Comparison of ENCODE assay signal across 8 mouse cellular contexts in genomic region chr11:97689861-97690260, GRCm38 (mm10). TPM values are rescaled to one million over a fixed set of nuclear protein-coding genes. Genes with fewer than 3 reads are reported as not detected.
DNase-seq lines count a peak whose midpoint lies in the region; ATAC-seq and TF ChIP-seq lines count a peak whose summit lies in the region.
"Had no signal": no experiment of that assay in that cellular context is flagged by ENCODE, and none has a peak within 500 bp of the region (broad histone marks: within the 10 kb centered on the region; RNA-seq: fewer than 3 reads in every experiment).

No protein-coding gene starts in this region.

- H3K9me3 ChIP-seq in intestine, embryonic 14.5 days (ENCODE audit: control insufficient read depth, low read length), result no peaks in the 10 kb centered on the region
- H3K9me3 ChIP-seq in intestine, embryonic 15.5 days, result no peaks in the 10 kb centered on the region
- no peaks in the 10 kb centered on the region for H3K9me3 ChIP-seq in MEL (replicated peaks; ENCODE audit: insufficient read depth, low read length)
- no peaks in the 10 kb centered on the region for H3K9me3 ChIP-seq in embryonic facial prominence, embryonic 14.5 days (ENCODE audit: control insufficient read depth, low read length)
- H3K9me3 ChIP-seq in liver, embryonic 14.5 days (ENCODE audit: control insufficient read depth, low read length), result no peaks in the 10 kb centered on the region
- H3K9me3 ChIP-seq: liver, embryonic 15.5 days had no signal

- TF ChIP-seq POLR2A in MEL (IDR thresholded peaks at IDR 0.05; ENCODE audit: control insufficient read depth in 1 of 2, insufficient read depth in 1 of 2, low read depth in 1 of 2, low read length in 2 of 2, poor library complexity in 1 of 2), result no peak

- no peak overlapping the region for H3K9ac ChIP-seq in intestine, embryonic 14.5 days (ENCODE audit: low read length)
- no peak overlapping the region for H3K9ac ChIP-seq in intestine, embryonic 15.5 days
- H3K9ac ChIP-seq in MEL (ENCODE audit: control insufficient read depth, low read depth, low read length, poor library complexity, severe bottlenecking), result no peak overlapping the region
- H3K9ac ChIP-seq in embryonic facial prominence, embryonic 14.5 days (ENCODE audit: low read depth, low read length), result no peak overlapping the region
- H3K9ac ChIP-seq in liver, embryonic 14.5 days (replicated peaks), result no peak overlapping the region
- H3K9ac ChIP-seq: liver, embryonic 15.5 days had no signal

- H3K4me2 ChIP-seq in intestine, embryonic 14.5 days (ENCODE audit: low read length), result no peak overlapping the region
- H3K4me2 ChIP-seq in intestine, embryonic 15.5 days (replicated peaks), result no peak overlapping the region
- no peak overlapping the region for H3K4me2 ChIP-seq in embryonic facial prominence, embryonic 14.5 days (ENCODE audit: low read depth, low read length)
- no peak overlapping the region for H3K4me2 ChIP-seq in liver, embryonic 14.5 days (ENCODE audit: low read depth)
- H3K4me2 ChIP-seq: liver, embryonic 15.5 days had no signal

- DNase-seq in intestine, embryonic 14.5 days (ENCODE audit: low spot score), result peak; percentile 88
- DNase-seq in B cell, adult 2 months, result peak; percentile 84 to 85
- peak; percentile 72 for DNase-seq in MEL (ENCODE audit: low read depth, low spot score)
- DNase-seq in embryonic facial prominence, embryonic 14.5 days (ENCODE audit: low spot score), result peak; percentile 52
- no peak for DNase-seq in liver, embryonic 14.5 days (ENCODE audit: low read depth in 3 of 3, low spot score in 3 of 3)
- DNase-seq in spleen, postnatal 10 days (ENCODE audit: low spot score in 2 of 2), result peak; percentile 65 to 79

- 30% methylated on average over 10 of the region's 10 CpGs for WGBS in intestine, embryonic 14.5 days
- WGBS in intestine, embryonic 15.5 days, result 30% methylated on average over 10 of the region's 10 CpGs
- 23% methylated on average over 10 of the region's 10 CpGs for WGBS in embryonic facial prominence, embryonic 14.5 days
- WGBS in liver, embryonic 14.5 days (ENCODE audit: insufficient replicate concordance), result 22% methylated on average over 10 of the region's 10 CpGs

- peaks cover 20% of the 10 kb centered on the region for H3K4me1 ChIP-seq in intestine, embryonic 14.5 days (replicated peaks; ENCODE audit: control insufficient read depth, insufficient read depth, low read length)
- peaks cover 36% of the 10 kb centered on the region for H3K4me1 ChIP-seq in intestine, embryonic 15.5 days (replicated peaks)
- peaks cover 0 to 7% of the 10 kb centered on the region in 2 experiments; a peak in 1 of 4 replicates for H3K4me1 ChIP-seq in MEL (ENCODE audit: control insufficient read depth in 1 of 2, insufficient read depth in 2 of 2, low read length in 2 of 2)
- H3K4me1 ChIP-seq in embryonic facial prominence, embryonic 14.5 days (ENCODE audit: control insufficient read depth, insufficient read depth, low read length), result peaks cover 8% of the 10 kb centered on the region; the same call in 1 of the 2 replicates
- peaks cover 0 to 6% of the 10 kb centered on the region in 2 experiments; a peak in 1 of 4 replicates for H3K4me1 ChIP-seq in liver, embryonic 14.5 days (replicated peaks; ENCODE audit: control insufficient read depth in 2 of 2, insufficient read depth in 2 of 2, low read length in 1 of 2)

- no peaks in the 10 kb centered on the region for H3K27me3 ChIP-seq in intestine, embryonic 14.5 days (replicated peaks; ENCODE audit: control insufficient read depth, insufficient read depth, low read length)
- no peaks in the 10 kb centered on the region for H3K27me3 ChIP-seq in intestine, embryonic 15.5 days (replicated peaks)
- no peaks in the 10 kb centered on the region for H3K27me3 ChIP-seq in MEL (ENCODE audit: control insufficient read depth in 1 of 2, insufficient read depth in 2 of 2, low read length in 2 of 2)
- no peaks in the 10 kb centered on the region for H3K27me3 ChIP-seq in embryonic facial prominence, embryonic 14.5 days (replicated peaks; ENCODE audit: control insufficient read depth, insufficient read depth, low read length)
- no peaks in the 10 kb centered on the region for H3K27me3 ChIP-seq in liver, embryonic 14.5 days (ENCODE audit: control insufficient read depth, insufficient read depth, low read length)

- ATAC-seq in intestine, embryonic 14.5 days (replicated peaks; ENCODE audit: low FRiP score, low TSS enrichment, low read depth), result no peak
- ATAC-seq in intestine, embryonic 15.5 days, result no peak
- ATAC-seq in embryonic facial prominence, embryonic 14.5 days (ENCODE audit: low read depth), result no peak
- ATAC-seq in liver, embryonic 14.5 days (ENCODE audit: insufficient read depth), result no peak

- peaks cover 53% of the 10 kb centered on the region for H3K36me3 ChIP-seq in intestine, embryonic 14.5 days (ENCODE audit: control insufficient read depth, insufficient read depth, low read length)
- peaks cover 23% of the 10 kb centered on the region for H3K36me3 ChIP-seq in intestine, embryonic 15.5 days
- peaks cover 1 to 2% of the 10 kb centered on the region in 2 experiments; a peak in 1 of 4 replicates for H3K36me3 ChIP-seq in MEL (ENCODE audit: control insufficient read depth in 1 of 2, insufficient read depth in 2 of 2, low read length in 2 of 2)
- peaks cover 53% of the 10 kb centered on the region for H3K36me3 ChIP-seq in embryonic facial prominence, embryonic 14.5 days (ENCODE audit: control insufficient read depth, insufficient read depth, low read length)
- no peaks in the 10 kb centered on the region for H3K36me3 ChIP-seq in liver, embryonic 14.5 days (replicated peaks; ENCODE audit: control insufficient read depth, insufficient read depth, low read depth)
- H3K36me3 ChIP-seq: liver, embryonic 15.5 days had no signal

- no peaks in the 10 kb centered on the region for H3K79me2 ChIP-seq in MEL (ENCODE audit: control insufficient read depth, insufficient read depth, low read length, poor library complexity)

- TF ChIP-seq RAD21 in MEL (IDR thresholded peaks at IDR 0.05; ENCODE audit: low read depth, low read length), result peak; percentile 88

- no peak overlapping the region for H3K27ac ChIP-seq in intestine, embryonic 14.5 days (ENCODE audit: low read depth)
- H3K27ac ChIP-seq in intestine, embryonic 15.5 days, result no peak overlapping the region
- no peak overlapping the region for H3K27ac ChIP-seq in MEL (ENCODE audit: control insufficient read depth, low read depth, low read length)
- H3K27ac ChIP-seq in embryonic facial prominence, embryonic 14.5 days (replicated peaks; ENCODE audit: low read depth, low read length), result no peak overlapping the region
- H3K27ac ChIP-seq in liver, embryonic 14.5 days, result no peak overlapping the region
- H3K27ac ChIP-seq: liver, embryonic 15.5 days had no signal

- H3K4me3 ChIP-seq in intestine, embryonic 14.5 days (ENCODE audit: low read depth, low read length), result no peak overlapping the region
- no peak overlapping the region for H3K4me3 ChIP-seq in intestine, embryonic 15.5 days (replicated peaks)
- H3K4me3 ChIP-seq in MEL (ENCODE audit: control insufficient read depth in 1 of 2, insufficient read depth in 1 of 2, low read depth in 2 of 2, low read length in 2 of 2), result no peak overlapping the region
- no peak overlapping the region for H3K4me3 ChIP-seq in embryonic facial prominence, embryonic 14.5 days (ENCODE audit: low read depth, low read length)
- no peak overlapping the region for H3K4me3 ChIP-seq in liver, embryonic 14.5 days (ENCODE audit: insufficient read depth in 1 of 2, low read depth in 2 of 2, low read length in 2 of 2)
- H3K4me3 ChIP-seq: liver, embryonic 15.5 days had no signal

- TF ChIP-seq EP300 in MEL (IDR thresholded peaks at IDR 0.05; ENCODE audit: low read depth in 1 of 2, low read length in 2 of 2), result no peak
- TF ChIP-seq EP300 in liver, embryonic 14.5 days (IDR thresholded peaks at IDR 0.05; ENCODE audit: low read depth), result no peak

- TF ChIP-seq CTCF in MEL (IDR thresholded peaks at IDR 0.05 in 2 of 3, conservative IDR thresholded peaks at IDR 0.05 in 1 of 3; ENCODE audit: control insufficient read depth in 1 of 3, insufficient read depth in 1 of 3, low read depth in 2 of 3, low read length in 3 of 3, poor library complexity in 1 of 3, severe bottlenecking in 1 of 3), result peak; percentile 85 to 99 (median 94)
- peak; percentile 97 for TF ChIP-seq CTCF in liver, embryonic 14.5 days (IDR thresholded peaks at IDR 0.05; ENCODE audit: low read depth)

RNA-seq across cellular contexts. Expression of gene Cisd3, which starts 4.2 kb away (rescaled TPM):
- 41.2 and 47.9 TPM in 2 replicates for polyA plus RNA-seq in intestine, embryonic 14.5 days (2014; fragmentation: Nextera tagmentation; extraction: Ambion mirVana)
- polyA plus RNA-seq in intestine, embryonic 15.5 days (2015; fragmentation: Nextera tagmentation; extraction: Ambion mirVana), result 79.9 and 93.0 TPM in 2 replicates
- 1.5 and 1.7 TPM in 2 replicates for total RNA-seq in MEL (2012; rRNA removed)
- polyA plus RNA-seq in MEL (2012; ENCODE audit: insufficient read depth in 1 of 2, insufficient read length in 2 of 2, low read depth in 1 of 2, low replicate concordance in 2 of 2, missing spikeins in 1 of 2), result 1 to 10 TPM in 1 of 2 experiments, not detected in 1; 6.1 TPM
- polyA plus RNA-seq in embryonic facial prominence, embryonic 14.5 days (2014; fragmentation: Nextera tagmentation; extraction: Ambion mirVana), result 24.5 and 29.3 TPM in 2 replicates
- polyA plus RNA-seq in liver, embryonic 14.5 days (2012; rRNA removed), result 3.0 and 4.9 TPM in 2 replicates
- 10.0 and 11.4 TPM in 2 replicates for polyA plus RNA-seq in liver, embryonic 14.5 days (2014; fragmentation: Nextera tagmentation; extraction: Ambion mirVana)

RNA-seq across cellular contexts. Expression of gene Pcgf2, which starts 10.4 kb away (rescaled TPM):
- 19.2 and 19.7 TPM in 2 replicates for polyA plus RNA-seq in intestine, embryonic 14.5 days (2014; fragmentation: Nextera tagmentation; extraction: Ambion mirVana)
- polyA plus RNA-seq in intestine, embryonic 15.5 days (2015; fragmentation: Nextera tagmentation; extraction: Ambion mirVana), result 12.7 and 12.8 TPM in 2 replicates
- 12.3 and 20.0 TPM in 2 replicates for total RNA-seq in MEL (2012; rRNA removed)
- 10 to 100 TPM in 1 of 2 experiments, not detected in 1; 38.7 TPM for polyA plus RNA-seq in MEL (2012; ENCODE audit: insufficient read depth in 1 of 2, insufficient read length in 2 of 2, low read depth in 1 of 2, low replicate concordance in 2 of 2, missing spikeins in 1 of 2)
- polyA plus RNA-seq in embryonic facial prominence, embryonic 14.5 days (2014; fragmentation: Nextera tagmentation; extraction: Ambion mirVana), result 12.7 and 13.2 TPM in 2 replicates
- polyA plus RNA-seq in liver, embryonic 14.5 days (2012; rRNA removed), result 4.4 and 4.9 TPM in 2 replicates
- 1.5 and 1.8 TPM in 2 replicates for polyA plus RNA-seq in liver, embryonic 14.5 days (2014; fragmentation: Nextera tagmentation; extraction: Ambion mirVana)

RNA-seq across cellular contexts. Expression of gene Psmb3, which starts 13.3 kb away (rescaled TPM):
- 473 and 491 TPM in 2 replicates for polyA plus RNA-seq in intestine, embryonic 14.5 days (2014; fragmentation: Nextera tagmentation; extraction: Ambion mirVana)
- polyA plus RNA-seq in intestine, embryonic 15.5 days (2015; fragmentation: Nextera tagmentation; extraction: Ambion mirVana), result 426 and 480 TPM in 2 replicates
- 914 and 1,101 TPM in 2 replicates for total RNA-seq in MEL (2012; rRNA removed)
- polyA plus RNA-seq in MEL (2012; ENCODE audit: insufficient read depth in 1 of 2, insufficient read length in 2 of 2, low read depth in 1 of 2, low replicate concordance in 2 of 2, missing spikeins in 1 of 2), result 100 to 1,000 TPM in 1 of 2 experiments, not detected in 1; 648 TPM
- 474 and 478 TPM in 2 replicates for polyA plus RNA-seq in embryonic facial prominence, embryonic 14.5 days (2014; fragmentation: Nextera tagmentation; extraction: Ambion mirVana)
- 197 and 261 TPM in 2 replicates for polyA plus RNA-seq in liver, embryonic 14.5 days (2012; rRNA removed)
- 318 and 330 TPM in 2 replicates for polyA plus RNA-seq in liver, embryonic 14.5 days (2014; fragmentation: Nextera tagmentation; extraction: Ambion mirVana)

RNA-seq across cellular contexts. Expression of gene Mllt6, which starts 26.6 kb away (rescaled TPM):
- polyA plus RNA-seq in intestine, embryonic 14.5 days (2014; fragmentation: Nextera tagmentation; extraction: Ambion mirVana), result 4.6 and 4.8 TPM in 2 replicates
- polyA plus RNA-seq in intestine, embryonic 15.5 days (2015; fragmentation: Nextera tagmentation; extraction: Ambion mirVana), result 1.9 and 2.4 TPM in 2 replicates
- total RNA-seq in MEL (2012; rRNA removed), result 15.1 and 17.2 TPM in 2 replicates
- 10 to 100 TPM in 1 of 2 experiments, not detected in 1; 17.6 TPM for polyA plus RNA-seq in MEL (2012; ENCODE audit: insufficient read depth in 1 of 2, insufficient read length in 2 of 2, low read depth in 1 of 2, low replicate concordance in 2 of 2, missing spikeins in 1 of 2)
- polyA plus RNA-seq in embryonic facial prominence, embryonic 14.5 days (2014; fragmentation: Nextera tagmentation; extraction: Ambion mirVana), result 3.5 and 4.5 TPM in 2 replicates
- polyA plus RNA-seq in liver, embryonic 14.5 days (2012; rRNA removed), result 1.0 TPM in 2 replicates
- polyA plus RNA-seq in liver, embryonic 14.5 days (2014; fragmentation: Nextera tagmentation; extraction: Ambion mirVana), result 0.22 and 0.25 TPM in 2 replicates

RNA-seq across cellular contexts. Expression of gene Pip4k2b, which starts 54.6 kb away (rescaled TPM):
- polyA plus RNA-seq in intestine, embryonic 14.5 days (2014; fragmentation: Nextera tagmentation; extraction: Ambion mirVana), result 1.7 and 1.9 TPM in 2 replicates
- 1.0 and 1.2 TPM in 2 replicates for polyA plus RNA-seq in intestine, embryonic 15.5 days (2015; fragmentation: Nextera tagmentation; extraction: Ambion mirVana)
- total RNA-seq in MEL (2012; rRNA removed), result 34.7 and 40.2 TPM in 2 replicates
- 10 to 100 TPM; 43.4 to 57.3 TPM for polyA plus RNA-seq in MEL (2012; ENCODE audit: insufficient read depth in 1 of 2, insufficient read length in 2 of 2, low read depth in 1 of 2, low replicate concordance in 2 of 2, missing spikeins in 1 of 2)
- polyA plus RNA-seq in embryonic facial prominence, embryonic 14.5 days (2014; fragmentation: Nextera tagmentation; extraction: Ambion mirVana), result 2.2 and 2.6 TPM in 2 replicates
- 4.4 and 5.0 TPM in 2 replicates for polyA plus RNA-seq in liver, embryonic 14.5 days (2012; rRNA removed)
- 0.56 and 0.61 TPM in 2 replicates for polyA plus RNA-seq in liver, embryonic 14.5 days (2014; fragmentation: Nextera tagmentation; extraction: Ambion mirVana)

Comparison
In these comparisons a context has a peak if more than half of its experiments do, and no peak if none do; other contexts are left out.
1. DNase-seq: peak in intestine, embryonic 14.5 days (single experiment), B cell, adult 2 months (2 of 2), MEL (single experiment), embryonic facial prominence, embryonic 14.5 days (single experiment) and spleen, postnatal 10 days (2 of 2); none in liver, embryonic 14.5 days (0 of 3).